14 mouse cellular contexts compared by ENCODE assay signal in the genomic region with DNA sequence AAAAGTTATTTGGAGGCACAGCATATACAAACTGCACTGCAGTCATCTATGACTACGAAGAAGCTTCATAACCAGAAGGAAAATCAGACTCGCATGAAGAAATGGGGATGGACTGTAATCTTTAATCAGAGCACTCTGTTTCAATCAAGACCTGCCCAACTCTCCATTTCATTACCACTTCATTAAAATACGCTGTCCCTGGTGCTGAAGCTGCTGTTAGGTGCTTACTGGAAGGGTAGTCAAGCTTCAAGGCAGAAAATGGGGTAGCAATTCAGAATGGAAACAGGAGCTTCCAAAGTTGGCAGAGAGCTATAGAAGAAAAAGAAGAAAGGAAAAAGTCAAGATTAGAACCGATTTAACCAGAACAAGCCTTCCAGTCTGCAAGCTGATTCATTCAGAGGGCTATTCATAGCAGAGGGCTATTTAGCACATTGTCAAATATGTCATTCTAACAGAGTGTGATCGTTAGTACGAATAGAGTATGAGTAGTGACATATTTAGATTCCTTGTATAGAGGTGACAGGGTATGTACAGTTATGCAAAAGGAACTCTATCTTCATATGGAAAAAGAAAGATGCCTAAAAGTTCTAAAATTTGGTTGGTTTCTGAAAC.
DNase-seq lines count a peak whose midpoint lies in the region; ATAC-seq lines count a peak whose summit lies in the region.
"Had no signal": no experiment of that assay in that cellular context is flagged by ENCODE, and none has a peak within 500 bp of the region (broad histone marks: within the 10 kb centered on the region; RNA-seq: fewer than 3 reads in every experiment).

No protein-coding gene starts in this region.

- no peak overlapping the region for H3K4me2 ChIP-seq in midbrain, embryonic 14.5 days (ENCODE audit: low read length)
- H3K4me2 ChIP-seq in midbrain, embryonic 11.5 days: no peak overlapping the region
- H3K4me2 ChIP-seq: limb, embryonic 12.5 days had no signal

- no peak overlapping the region for H3K9ac ChIP-seq in midbrain, embryonic 14.5 days (replicated peaks; ENCODE audit: low read length)
- no peak overlapping the region for H3K9ac ChIP-seq in midbrain, embryonic 11.5 days (ENCODE audit: low read length)
- H3K9ac ChIP-seq: limb, embryonic 12.5 days had no signal

- H3K27ac ChIP-seq in midbrain, embryonic 14.5 days (replicated peaks; ENCODE audit: low read depth, low read length): no peak overlapping the region
- no peak overlapping the region for H3K27ac ChIP-seq in midbrain, embryonic 11.5 days (ENCODE audit: low read depth, low read length)
- H3K27ac ChIP-seq: forebrain, embryonic 10.5 days; heart, adult 2 months; limb, embryonic 12.5 days had no signal

- intact Hi-C loops in heart, postnatal 10 days (cut with DNase I): no loop called here

- H3K27me3 ChIP-seq in midbrain, embryonic 14.5 days (ENCODE audit: control insufficient read depth, insufficient read depth, low read length): no peaks in the 10 kb centered on the region
- no peaks in the 10 kb centered on the region for H3K27me3 ChIP-seq in midbrain, embryonic 11.5 days (ENCODE audit: control insufficient read depth, insufficient read depth, low read length)
- H3K27me3 ChIP-seq: limb, embryonic 12.5 days; megakaryocyte, embryonic 14.5 days had no signal

- 65% methylated on average over 6 of the region's 6 CpGs for WGBS in midbrain, embryonic 14.5 days
- 62% methylated on average over 6 of the region's 6 CpGs for WGBS in midbrain, embryonic 11.5 days

- peak; percentile 10 to 36 for DNase-seq in heart, postnatal 10 days
- no peak for DNase-seq in heart, adult 8-10 months (ENCODE audit: low spot score)
- peak; percentile 54 for DNase-seq in midbrain, embryonic 14.5 days
- no peak for DNase-seq in midbrain, embryonic 11.5 days (ENCODE audit: low spot score, missing footprints)
- DNase-seq in embryo, embryonic 11.5 days (ENCODE audit: low read depth, low spot score): peak; percentile 36
- peak; percentile 57 for DNase-seq in retina, postnatal 1 day
- DNase-seq in cerebellum, adult 11 months: no peak
- no peak for DNase-seq in layer of hippocampus, adult 9-10 months (ENCODE audit: low spot score)
- DNase-seq: cerebellum, adult 9-10 months; heart, adult 2 months had no signal

- no peak overlapping the region for H3K4me3 ChIP-seq in midbrain, embryonic 14.5 days (replicated peaks; ENCODE audit: low read depth, low read length)
- no peak overlapping the region for H3K4me3 ChIP-seq in midbrain, embryonic 11.5 days (ENCODE audit: low read depth, low read length)
- H3K4me3 ChIP-seq: forebrain, embryonic 10.5 days; heart, adult 2 months; limb, embryonic 12.5 days; megakaryocyte, embryonic 14.5 days had no signal

- H3K36me3 ChIP-seq in midbrain, embryonic 14.5 days (ENCODE audit: control insufficient read depth, insufficient read depth, low read length): no peaks in the 10 kb centered on the region
- no peaks in the 10 kb centered on the region for H3K36me3 ChIP-seq in midbrain, embryonic 11.5 days (ENCODE audit: control insufficient read depth, insufficient read depth, low read length)
- H3K36me3 ChIP-seq: forebrain, embryonic 10.5 days; limb, embryonic 12.5 days had no signal

- no peaks in the 10 kb centered on the region for H3K4me1 ChIP-seq in midbrain, embryonic 14.5 days (ENCODE audit: control insufficient read depth, insufficient read depth, low read length)
- no peaks in the 10 kb centered on the region for H3K4me1 ChIP-seq in midbrain, embryonic 11.5 days (ENCODE audit: control insufficient read depth, insufficient read depth, low read length)
- H3K4me1 ChIP-seq: forebrain, embryonic 10.5 days; limb, embryonic 12.5 days; megakaryocyte, embryonic 14.5 days had no signal

- ATAC-seq in midbrain, embryonic 14.5 days (ENCODE audit: low FRiP score, low TSS enrichment): no peak
- ATAC-seq in midbrain, embryonic 11.5 days (ENCODE audit: low FRiP score): no peak
- ATAC-seq: CD4-positive, CD25-positive, alpha-beta regulatory T cell, adult 4 months had no signal

- no peaks in the 10 kb centered on the region for H3K9me3 ChIP-seq in midbrain, embryonic 14.5 days (ENCODE audit: control insufficient read depth, low read length)
- no peaks in the 10 kb centered on the region for H3K9me3 ChIP-seq in midbrain, embryonic 11.5 days (ENCODE audit: control insufficient read depth, low read length)
- H3K9me3 ChIP-seq: forebrain, embryonic 10.5 days; limb, embryonic 12.5 days had no signal

Comparison
In these comparisons a context has a peak if more than half of its experiments do, and no peak if none do; other contexts are left out.
1. DNase-seq: peak in heart, postnatal 10 days (2 of 2), midbrain, embryonic 14.5 days (single experiment), embryo, embryonic 11.5 days (single experiment) and retina, postnatal 1 day (single experiment); none in heart, adult 8-10 months (single experiment), midbrain, embryonic 11.5 days (single experiment), cerebellum, adult 11 months (single experiment) and layer of hippocampus, adult 9-10 months (single experiment).